Mouse (Mus musculus) gastrocnemius, postnatal 14 days (tissue): ENCODE data around the gene Rbms3. TPM values are rescaled to one million over a fixed set of nuclear protein-coding genes. Genes with fewer than 3 reads are reported as not detected.

Source experiments
- DNase-seq: peaks from one replicate; pipeline ENCODE4 v3.0.0; 2021; ENCODE audit warnings: mixed read lengths
- intact Hi-C: fragments of 180-260 bp; cut with DNase I; formaldehyde crosslinking; loops from one replicate; pipeline ENCODE4 v1.15.1; 2025; ENCODE audit warnings: low total_unique reads
- long read RNA-seq, 2 experiments: library from polyadenylated mRNA; stranded (forward); transcript quantifications; one replicate each; pipeline ENCODE4 v2.0.0; 2021
- total RNA-seq, 2 experiments: library from RNA; stranded (reverse); gene quantifications; 2 replicates each; pipeline ENCODE4 v1.2.3; 2021

Rbms3 gene
- 10 to 100 TPM; 14.3 to 17.7 TPM for total RNA-seq
- long read RNA-seq, experiment 1, partial matches to known transcripts, result 0 of 1 reads
- long read RNA-seq, experiment 1, other reads (novel, unspliced or antisense), result 1 of 1 reads
- long read RNA-seq, experiment 2, partial matches to known transcripts, result 0 of 6 reads
- long read RNA-seq, experiment 2, other reads (novel, unspliced or antisense), result 4 of 6 reads

GRCm38 (mm10) chr9:117629771-117630170, at the start of gene Rbms3:
Gene Rbms3 (minus strand): TSS chr9:117629913.
- intact Hi-C loops, result no loop called here
- DNase-seq, result no peak

DNA sequence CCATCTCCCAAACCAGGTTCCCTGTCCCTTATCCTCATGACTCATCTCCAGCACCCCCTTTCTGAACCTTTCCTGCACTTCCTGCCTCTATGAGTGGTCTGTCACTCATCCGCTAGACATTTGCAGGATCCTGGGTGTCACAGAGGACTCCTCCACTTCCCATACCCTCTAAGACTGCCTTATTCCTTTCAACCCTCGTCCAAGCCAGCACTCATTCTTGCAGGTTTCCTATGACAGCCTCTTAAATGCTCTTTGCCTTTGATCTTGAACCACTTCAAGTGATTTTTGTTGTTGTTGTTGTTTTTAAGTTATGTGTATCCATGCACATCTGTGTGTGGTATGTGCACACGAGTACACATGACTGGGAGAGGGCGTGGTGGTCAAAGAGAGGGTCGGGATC, 43.6 kb upstream of the Rbms3 start:
- intact Hi-C loops, result no loop called here

DNA sequence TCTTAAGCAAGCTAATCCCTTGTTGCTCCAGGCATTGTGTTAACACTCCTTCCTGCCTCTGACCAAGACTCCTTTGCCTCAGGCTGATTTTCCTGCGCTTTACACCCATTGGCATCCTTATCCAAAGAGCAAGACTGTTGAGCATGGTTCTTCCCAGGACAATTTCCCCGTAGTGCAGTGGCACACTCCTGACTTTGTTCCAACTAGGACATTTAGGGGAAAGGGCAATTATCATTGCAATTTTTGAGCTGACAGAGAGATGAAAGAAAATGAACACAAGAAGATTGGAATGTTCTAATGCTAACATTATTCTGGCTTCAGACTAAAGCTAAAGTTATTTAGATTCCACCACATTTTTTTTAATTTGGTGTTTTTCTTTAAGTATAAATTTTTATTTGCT, 24.9 kb upstream of the Rbms3 start:
- intact Hi-C loops, result no loop called here
- DNase-seq, result no peak

More for the DNA sequence above, 43.6 kb upstream of the Rbms3 start:
- no peak for DNase-seq

DNA sequence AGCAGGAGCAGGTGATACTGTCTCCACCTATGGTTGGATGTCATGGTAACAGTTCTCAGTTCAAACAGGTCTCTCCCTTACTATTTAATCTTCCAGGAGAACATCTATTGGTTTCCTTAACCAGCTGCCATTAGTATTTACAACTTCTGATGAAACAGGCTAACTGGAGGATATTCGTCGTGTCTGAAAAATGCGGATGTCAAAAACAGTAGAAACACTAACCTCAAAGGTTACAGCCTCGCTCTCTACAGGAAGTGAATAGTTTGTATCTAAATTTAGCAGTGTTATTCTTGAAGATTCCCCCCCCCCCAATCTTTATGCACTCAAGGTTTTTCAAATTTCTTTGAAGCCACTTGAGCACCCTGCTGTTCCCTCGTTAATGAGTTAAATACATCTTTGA, 23.9 kb upstream of the Rbms3 start:
- intact Hi-C loops, result no loop called here
- DNase-seq, result no peak

DNA sequence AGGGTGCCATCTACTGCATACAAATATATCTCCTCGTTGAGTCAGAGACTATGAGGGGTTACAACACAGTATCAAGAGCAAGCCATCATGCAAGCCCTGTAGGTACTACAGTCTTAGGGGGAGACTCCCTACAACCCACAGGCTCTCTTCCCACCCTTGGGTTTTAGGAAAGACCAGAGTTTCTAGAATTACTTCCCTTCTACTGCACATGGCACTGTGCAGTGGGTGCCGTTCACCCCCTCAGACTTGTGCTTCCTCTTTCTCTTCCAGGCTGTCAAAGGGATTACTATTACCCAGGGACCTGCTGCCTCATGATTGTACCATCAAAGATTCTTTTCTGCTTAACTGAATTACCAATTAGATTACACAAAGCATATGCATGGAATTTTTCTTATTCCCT, 16.4 kb upstream of the Rbms3 start:
- intact Hi-C loops, result no loop called here
- DNase-seq, result no peak

GRCm38 (mm10) chr9:117641090-117641782, 11.5 kb upstream of the Rbms3 start:
- intact Hi-C loops, result no loop called here
- no peak for DNase-seq

- DNase-seq, result no peak
- intact Hi-C loops, result no loop called here
Measured at GRCm38 (mm10) chr9:117638623-117639185, 9.0 kb upstream of the Rbms3 start.

GRCm38 (mm10) chr9:117636492-117636891, 6.8 kb upstream of the Rbms3 start:
- DNase-seq, result no peak
- intact Hi-C loops, result no loop called here

DNA sequence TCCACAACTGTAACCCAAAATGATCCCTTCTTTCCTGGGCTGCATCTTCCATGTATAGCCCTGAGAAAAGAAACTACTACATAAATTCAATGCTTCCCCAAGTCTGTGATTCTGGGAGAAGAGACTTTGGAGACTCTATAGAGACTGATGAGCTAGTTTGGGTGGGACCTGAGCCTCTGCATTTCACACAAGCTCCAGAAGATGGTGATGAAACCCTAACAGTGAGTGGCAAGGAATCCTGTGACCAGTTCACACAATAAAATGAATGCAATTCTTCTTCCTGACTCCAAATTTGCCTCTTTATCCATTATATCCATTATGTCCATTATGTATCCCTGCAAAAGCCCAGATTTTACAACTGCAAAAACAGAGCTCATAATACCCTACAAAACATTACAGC, 2.5 kb downstream of the Rbms3 start:
- no peak for DNase-seq
- intact Hi-C loops, result no loop called here

GRCm38 (mm10) chr9:117600781-117601180, 28.9 kb downstream of the Rbms3 start:
- no peak for DNase-seq
- intact Hi-C loops, result no loop called here

DNA sequence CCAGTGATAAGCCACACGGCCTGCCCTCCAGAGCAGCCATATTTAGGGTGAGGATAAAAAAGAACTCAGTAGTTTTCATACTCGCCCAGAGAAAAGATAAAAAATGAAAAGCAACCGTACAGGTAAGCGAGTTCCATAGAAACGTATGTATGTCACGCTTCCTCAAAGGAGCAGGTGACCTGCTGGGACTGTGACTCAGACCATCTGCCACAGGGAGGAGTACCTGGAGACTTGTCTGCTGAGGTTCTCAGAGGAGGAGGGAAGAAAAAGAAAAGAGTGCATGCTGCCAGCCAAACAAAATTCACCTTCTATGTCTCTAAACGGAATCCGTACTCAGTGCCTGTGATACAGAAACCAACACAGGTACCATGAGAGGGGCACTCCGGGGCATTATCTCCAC, 30.4 kb downstream of the Rbms3 start:
- DNase-seq, result no peak
- intact Hi-C loops, result no loop called here

- intact Hi-C loops, result no loop called here
- no peak for DNase-seq
Measured at GRCm38 (mm10) chr9:117596162-117596561, 33.6 kb downstream of the Rbms3 start.

DNA sequence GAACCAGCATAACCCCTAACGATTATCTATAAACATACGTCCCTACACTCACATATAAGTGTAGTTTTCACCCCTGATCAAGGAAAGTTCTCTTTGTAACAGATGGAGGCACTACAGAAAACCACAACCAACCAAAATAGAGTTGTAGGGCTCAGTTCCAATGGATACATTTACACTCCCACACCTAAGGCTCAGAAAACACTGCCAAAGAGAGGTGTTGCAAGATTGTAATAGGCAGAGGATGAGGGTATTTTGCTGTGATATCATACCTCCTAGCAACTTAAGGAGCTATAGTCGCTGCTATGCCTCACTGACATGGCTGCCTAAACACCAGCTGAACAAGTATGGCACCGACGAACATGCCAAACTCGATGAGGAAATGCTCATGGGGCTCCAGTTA, 44.4 kb downstream of the Rbms3 start:
- DNase-seq, result no peak
- intact Hi-C loops, result no loop called here

DNA sequence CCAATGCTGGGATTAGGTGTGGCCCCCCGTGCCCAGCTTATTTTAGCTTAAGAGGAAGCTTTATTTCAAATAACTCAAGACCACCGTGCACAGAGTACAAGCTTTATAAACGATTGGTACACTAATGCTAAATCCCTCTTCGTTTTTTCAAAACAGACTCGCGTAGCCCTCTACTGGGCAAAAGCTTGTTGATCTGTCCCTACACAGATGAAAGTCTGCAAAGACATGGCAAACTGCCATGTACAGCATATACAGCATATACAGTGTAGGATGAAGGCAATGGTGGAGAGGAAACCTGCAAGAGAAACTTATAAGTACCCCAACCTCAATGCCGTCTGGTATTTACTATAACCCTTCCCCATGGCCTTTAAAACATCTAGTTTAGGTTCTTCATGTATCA, 46.1 kb downstream of the Rbms3 start:
- intact Hi-C loops, result no loop called here
- no peak for DNase-seq

GRCm38 (mm10) chr9:117582591-117582990, 47.1 kb downstream of the Rbms3 start:
- intact Hi-C loops, result no loop called here
- DNase-seq, result no peak

GRCm38 (mm10) chr9:117571186-117571855, 58.4 kb downstream of the Rbms3 start:
- intact Hi-C loops, result no loop called here
- no peak for DNase-seq

- DNase-seq, result no peak
- intact Hi-C loops, result no loop called here
Measured at GRCm38 (mm10) chr9:117570240-117570821, 59.4 kb downstream of the Rbms3 start.

DNA sequence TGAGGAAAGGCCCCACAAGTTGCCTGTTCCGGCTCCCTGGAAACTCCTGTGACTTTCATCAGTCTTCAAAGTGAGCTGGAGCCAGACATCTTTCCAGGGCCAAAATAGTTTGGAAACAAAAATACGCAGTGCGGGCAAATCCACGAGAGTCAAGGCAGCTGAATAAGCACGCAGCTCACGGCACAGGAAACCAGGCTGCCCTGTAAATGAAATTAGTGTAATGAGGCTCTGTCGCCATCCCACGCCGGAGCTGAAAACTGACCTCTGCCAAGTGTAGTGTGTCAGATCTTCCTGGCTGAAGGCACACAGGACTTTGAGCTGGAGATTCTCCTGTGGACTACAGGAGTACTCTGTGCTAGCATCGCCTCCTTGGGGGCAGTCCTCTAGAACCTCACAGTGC, 63.4 kb downstream of the Rbms3 start:
- DNase-seq, result peak; percentile 11
- intact Hi-C loops, result no loop called here

- DNase-seq, result no peak
- intact Hi-C loops, result no loop called here
Measured at GRCm38 (mm10) chr9:117558562-117558961, 71.2 kb downstream of the Rbms3 start.

GRCm38 (mm10) chr9:117554356-117554755, 75.4 kb downstream of the Rbms3 start:
- DNase-seq, result no peak
- intact Hi-C loops, result no loop called here
